Mouse (Mus musculus): ENCODE results near the gene Itpr2. TPM values are rescaled to one million over a fixed set of nuclear protein-coding genes. Genes with fewer than 3 reads are reported as not detected.

Itpr2 gene
- polyA plus RNA-seq, 1 experiment from 2014 or later = 31.2 TPM

DNA sequence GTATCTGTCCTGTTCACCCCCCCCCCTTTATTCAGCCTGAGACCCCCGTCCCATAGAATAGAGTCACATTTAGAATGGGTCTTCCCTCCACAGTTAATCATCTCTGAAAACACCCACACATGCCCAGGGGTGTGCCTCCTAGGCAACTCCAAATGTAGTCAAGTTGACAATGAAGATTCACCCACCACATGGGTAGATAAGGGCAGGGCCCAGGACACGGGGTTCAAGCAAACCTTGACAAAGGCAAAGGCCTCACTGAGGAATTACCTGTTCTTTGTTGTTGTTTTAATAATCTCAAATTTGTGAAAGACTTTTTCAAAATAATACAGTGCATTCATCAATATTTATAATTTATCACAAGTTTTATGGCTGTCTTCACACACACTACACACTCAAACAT lies 2.4 kb upstream of the Itpr2 start:
- no peak overlapping the region for H3K4me2 ChIP-seq
- H3K27ac ChIP-seq (replicated peaks) = no peak overlapping the region
- no peak overlapping the region for H3K4me3 ChIP-seq
- 67% methylated on average over 2 of the region's 2 CpGs for WGBS
- no peaks in the 10 kb centered on the region for H3K36me3 ChIP-seq
- H3K4me1 ChIP-seq = peaks cover 28% of the 10 kb centered on the region
- H3K27me3 ChIP-seq (replicated peaks) = no peaks in the 10 kb centered on the region; the same call in 1 of the 2 replicates
- H3K9ac ChIP-seq = no peak overlapping the region
- no peak for ATAC-seq (ENCODE audit: extremely low read depth, insufficient number of reproducible peaks, low FRiP score, low TSS enrichment)
- H3K9me3 ChIP-seq = no peaks in the 10 kb centered on the region

DNA sequence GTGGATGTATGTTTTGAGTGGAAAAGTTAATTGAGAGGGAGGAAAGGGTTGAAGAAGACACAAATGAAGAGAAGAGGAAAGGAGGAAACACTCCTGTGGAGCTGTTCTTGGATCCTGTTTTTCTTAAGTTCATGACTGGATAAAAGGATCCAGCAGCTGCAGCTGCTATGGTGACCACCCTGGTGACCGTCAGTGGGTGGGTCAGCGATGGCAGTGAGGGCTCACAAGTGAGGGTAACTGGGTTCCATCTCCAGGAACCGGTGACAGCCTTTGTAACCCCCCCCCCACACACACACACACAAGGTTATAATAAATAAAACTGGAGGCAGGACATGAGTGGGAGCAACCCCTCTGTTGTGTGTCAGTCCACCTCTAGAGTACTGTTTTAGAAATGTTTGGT lies 833 bp upstream of the Itpr2 start:
- ATAC-seq (ENCODE audit: extremely low read depth, insufficient number of reproducible peaks, low FRiP score, low TSS enrichment) = no peak
- H3K27ac ChIP-seq (replicated peaks) = peak overlapping the region; percentile 94
- WGBS = 38% methylated on average over 3 of the region's 3 CpGs
- H3K4me2 ChIP-seq = peak overlapping the region; percentile 94
- peaks cover 41% of the 10 kb centered on the region for H3K4me1 ChIP-seq
- H3K9ac ChIP-seq = peak overlapping the region; percentile 91
- no peaks in the 10 kb centered on the region; the same call in 1 of the 2 replicates for H3K27me3 ChIP-seq (replicated peaks)
- no peaks in the 10 kb centered on the region for H3K36me3 ChIP-seq
- peak overlapping the region; percentile 81 for H3K4me3 ChIP-seq
- H3K9me3 ChIP-seq = no peaks in the 10 kb centered on the region

DNA sequence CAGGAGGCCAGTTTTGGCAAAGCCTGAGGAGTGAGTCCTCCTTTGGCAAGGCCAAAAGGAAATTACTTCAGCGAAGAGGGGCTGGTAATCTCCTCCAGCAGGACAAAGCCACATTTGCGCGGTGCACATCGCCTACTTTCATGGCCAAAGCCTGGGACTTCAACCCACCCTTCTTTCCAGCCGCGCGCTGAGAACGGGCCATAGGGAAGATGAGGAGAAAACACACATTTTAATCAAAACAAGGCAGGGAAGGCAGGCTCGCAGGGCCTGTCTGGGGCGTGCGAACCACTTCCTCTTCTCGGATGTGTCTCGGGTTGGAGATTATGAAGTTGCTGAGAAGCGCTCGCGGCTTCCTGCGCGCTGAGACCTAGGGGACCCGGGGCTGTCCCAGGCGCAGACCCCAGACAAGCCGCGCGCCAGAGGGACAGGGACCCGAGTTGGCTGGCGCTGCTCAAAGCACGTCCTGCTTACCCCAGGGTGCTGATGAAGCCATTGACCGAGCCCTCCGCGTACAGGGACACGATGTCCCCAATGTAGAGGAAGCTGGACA lies 632 bp downstream of the Itpr2 start:
- no peaks in the 10 kb centered on the region for H3K9me3 ChIP-seq
- H3K36me3 ChIP-seq = no peaks in the 10 kb centered on the region
- under 1% methylated on average over 30 of the region's 30 CpGs for WGBS
- peak overlapping the region; percentile 94 for H3K27ac ChIP-seq (replicated peaks)
- no peaks in the 10 kb centered on the region; the same call in 1 of the 2 replicates for H3K27me3 ChIP-seq (replicated peaks)
- ATAC-seq (ENCODE audit: extremely low read depth, insufficient number of reproducible peaks, low FRiP score, low TSS enrichment) = peak; percentile 7; the same call in 1 of the 2 replicates
- H3K9ac ChIP-seq = peak overlapping the region; percentile 91
- peak overlapping the region; percentile 81 for H3K4me3 ChIP-seq
- H3K4me2 ChIP-seq = peak overlapping the region; percentile 94
- peaks cover 47% of the 10 kb centered on the region for H3K4me1 ChIP-seq

DNA sequence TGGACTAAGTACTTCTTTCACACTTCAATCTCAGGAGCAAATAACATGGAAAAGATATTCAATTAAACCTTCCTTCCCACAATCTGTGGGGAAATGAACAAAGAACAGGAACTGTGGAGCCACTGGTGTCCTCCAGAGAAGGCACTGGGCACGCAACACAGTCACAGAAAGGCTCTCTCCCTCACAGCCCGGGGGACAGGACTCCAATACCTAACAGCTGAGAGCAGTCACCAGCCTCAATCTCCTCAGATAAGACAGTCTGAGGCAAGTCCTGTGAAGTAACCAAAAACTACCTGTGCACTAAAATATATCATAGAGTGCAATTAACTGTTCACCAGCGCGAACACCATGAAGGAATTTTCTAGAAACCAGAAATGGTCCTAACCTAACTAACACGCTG lies 1.3 kb downstream of the Itpr2 start:
- no peaks in the 10 kb centered on the region for H3K9me3 ChIP-seq
- H3K4me3 ChIP-seq = peak overlapping the region; percentile 81
- H3K27me3 ChIP-seq (replicated peaks) = no peaks in the 10 kb centered on the region; the same call in 1 of the 2 replicates
- H3K36me3 ChIP-seq = no peaks in the 10 kb centered on the region
- peaks cover 47% of the 10 kb centered on the region for H3K4me1 ChIP-seq
- peak overlapping the region; percentile 91 for H3K9ac ChIP-seq
- ATAC-seq (ENCODE audit: extremely low read depth, insufficient number of reproducible peaks, low FRiP score, low TSS enrichment) = no peak
- H3K27ac ChIP-seq (replicated peaks) = peak overlapping the region; percentile 94
- WGBS = 53% methylated on average over 5 of the region's 5 CpGs
- peak overlapping the region; percentile 94 for H3K4me2 ChIP-seq

DNA sequence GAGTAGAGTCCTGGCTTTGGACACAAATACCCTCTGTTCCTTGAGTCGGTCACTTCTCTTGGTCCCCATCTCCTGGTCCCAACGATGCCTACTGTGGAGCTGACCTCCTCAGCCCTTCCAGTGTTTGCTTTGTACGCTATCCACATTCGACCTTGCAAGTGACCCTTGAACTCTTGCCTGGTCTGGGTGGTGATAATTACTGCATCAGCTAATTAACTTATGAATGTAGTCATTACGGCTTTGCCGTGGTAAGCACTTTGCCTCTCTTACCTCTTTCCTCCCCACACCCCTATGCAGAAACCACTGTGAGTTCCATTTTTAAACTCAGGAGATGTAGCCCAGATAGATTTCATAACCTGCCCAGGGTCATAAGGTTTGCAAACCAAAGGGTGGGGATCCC lies 1.8 kb downstream of the Itpr2 start:
- Histone ChIP-seq H3K27me3 (replicated peaks) (no peaks in the 10 kb centered on the region; the same call in 1 of the 2 replicates), H3K36me3 (no peaks in the 10 kb centered on the region), H3K27ac (replicated peaks) (peak overlapping the region; percentile 94), H3K9me3 (no peaks in the 10 kb centered on the region), H3K4me2 (peak overlapping the region; percentile 94), H3K4me1 (peaks cover 47% of the 10 kb centered on the region), H3K4me3 (peak overlapping the region; percentile 81), H3K9ac (peak overlapping the region; percentile 91)
- WGBS = 57% methylated on average over 6 of the region's 6 CpGs
- ATAC-seq (ENCODE audit: extremely low read depth, insufficient number of reproducible peaks, low FRiP score, low TSS enrichment) = no peak

DNA sequence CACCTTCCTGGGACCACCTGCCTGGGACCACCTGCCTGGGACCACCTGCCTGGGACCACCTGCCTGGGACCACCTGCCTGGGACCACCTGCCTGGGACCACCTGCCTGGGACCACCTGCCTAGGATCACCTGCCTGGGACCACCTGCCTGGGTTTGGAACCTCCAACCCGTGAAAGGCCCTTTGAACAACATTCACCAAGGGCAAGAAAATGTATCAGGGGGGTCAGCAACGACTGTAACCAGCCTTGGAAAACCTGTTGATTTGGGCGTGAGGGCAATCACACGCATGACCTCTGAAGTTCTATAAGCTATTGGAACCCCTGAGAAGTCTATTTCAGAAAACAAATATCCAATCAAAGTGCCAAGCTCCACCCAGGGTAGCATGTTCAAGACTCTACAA lies 2.5 kb downstream of the Itpr2 start:
- no peaks in the 10 kb centered on the region for H3K36me3 ChIP-seq
- ATAC-seq (ENCODE audit: extremely low read depth, insufficient number of reproducible peaks, low FRiP score, low TSS enrichment) = no peak
- H3K9me3 ChIP-seq = no peaks in the 10 kb centered on the region
- H3K4me1 ChIP-seq = peaks cover 47% of the 10 kb centered on the region
- H3K9ac ChIP-seq = peak overlapping the region; percentile 91; the same call in 1 of the 2 replicates
- no peaks in the 10 kb centered on the region; the same call in 1 of the 2 replicates for H3K27me3 ChIP-seq (replicated peaks)
- no peak overlapping the region for H3K27ac ChIP-seq (replicated peaks)
- WGBS = 57% methylated on average over 4 of the region's 4 CpGs
- H3K4me2 ChIP-seq = peak overlapping the region; percentile 94
- peak overlapping the region; percentile 81 for H3K4me3 ChIP-seq

DNA sequence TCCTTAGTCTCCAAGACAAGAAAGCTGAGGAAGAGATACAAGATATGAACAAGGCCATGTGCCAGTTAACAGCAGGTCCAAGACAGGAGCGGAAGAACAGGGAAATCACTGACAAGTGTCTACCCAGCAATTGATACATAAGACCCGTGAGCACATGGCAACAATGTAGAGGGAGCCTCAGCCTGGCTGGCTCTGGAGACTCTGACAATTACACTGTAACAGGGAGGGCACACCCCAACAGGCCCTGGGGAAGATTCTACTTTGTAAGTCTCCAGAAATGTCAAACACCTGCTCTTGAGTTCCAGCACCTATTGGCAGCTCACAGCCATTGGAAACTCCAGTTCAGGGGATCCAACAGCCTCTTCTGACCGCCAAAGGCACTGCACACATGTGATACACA lies 3.6 kb downstream of the Itpr2 start:
- Histone ChIP-seq H3K9ac (no peak overlapping the region), H3K4me2 (peak overlapping the region; percentile 14; the same call in 1 of the 2 replicates)
- WGBS = 64% methylated on average over 3 of the region's 3 CpGs

DNA sequence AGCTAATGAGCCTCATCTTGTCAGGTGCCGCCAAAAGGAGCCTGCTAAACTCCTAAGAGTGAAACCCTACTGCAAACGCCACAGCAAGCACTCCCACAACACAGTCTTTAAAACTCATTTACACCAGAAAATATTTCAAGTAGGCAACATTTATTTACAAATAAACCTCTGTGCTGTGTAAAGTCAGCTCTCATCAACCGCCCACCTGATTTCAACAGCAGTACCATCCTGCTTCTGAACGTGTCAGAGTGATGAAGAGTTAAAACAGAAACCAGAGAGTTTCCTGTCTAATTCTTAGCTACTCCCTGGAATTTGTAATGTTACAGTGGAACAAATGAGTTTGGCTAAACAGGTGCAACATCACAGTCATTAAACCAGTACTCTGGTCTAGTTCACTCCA lies 4.2 kb downstream of the Itpr2 start:
- Histone ChIP-seq H3K9ac (no peak overlapping the region), H3K27me3 (replicated peaks) (no peaks in the 10 kb centered on the region), H3K27ac (replicated peaks) (no peak overlapping the region), H3K36me3 (no peaks in the 10 kb centered on the region), H3K9me3 (no peaks in the 10 kb centered on the region), H3K4me3 (no peak overlapping the region), H3K4me1 (peaks cover 41% of the 10 kb centered on the region), H3K4me2 (no peak overlapping the region)
- 60% methylated on average over 4 of the region's 4 CpGs for WGBS
- no peak for ATAC-seq (ENCODE audit: extremely low read depth, insufficient number of reproducible peaks, low FRiP score, low TSS enrichment)

More for the DNA sequence above, 3.6 kb downstream of the Itpr2 start:
- Histone ChIP-seq H3K9me3 (no peaks in the 10 kb centered on the region), H3K36me3 (no peaks in the 10 kb centered on the region), H3K27me3 (replicated peaks) (no peaks in the 10 kb centered on the region; the same call in 1 of the 2 replicates), H3K4me3 (no peak overlapping the region), H3K4me1 (peaks cover 46% of the 10 kb centered on the region), H3K27ac (replicated peaks) (no peak overlapping the region)
- no peak for ATAC-seq (ENCODE audit: extremely low read depth, insufficient number of reproducible peaks, low FRiP score, low TSS enrichment)

DNA sequence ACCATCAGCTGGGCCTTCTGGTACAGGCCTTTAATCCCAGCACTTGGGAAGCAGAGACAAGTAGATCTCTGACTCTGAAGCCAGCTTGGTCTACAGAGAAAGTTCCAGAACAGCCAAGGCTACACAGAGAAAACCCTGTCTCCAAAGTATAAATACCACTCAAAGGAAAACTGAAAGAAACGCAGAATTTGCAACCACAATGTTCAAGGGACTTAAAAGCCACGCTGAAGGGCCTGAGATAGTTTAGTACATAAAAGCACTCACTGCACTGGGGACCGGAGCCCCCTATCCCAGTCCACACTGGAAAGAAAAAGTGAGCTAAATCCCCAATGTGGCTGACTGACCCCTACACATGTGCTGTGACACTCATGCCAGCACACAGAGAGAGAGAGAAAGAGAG lies 4.6 kb downstream of the Itpr2 start:
- no peak for ATAC-seq (ENCODE audit: extremely low read depth, insufficient number of reproducible peaks, low FRiP score, low TSS enrichment)
- H3K4me2 ChIP-seq = no peak overlapping the region
- H3K27ac ChIP-seq (replicated peaks) = no peak overlapping the region
- no peaks in the 10 kb centered on the region for H3K27me3 ChIP-seq (replicated peaks)
- peaks cover 39% of the 10 kb centered on the region for H3K4me1 ChIP-seq
- H3K9me3 ChIP-seq = no peaks in the 10 kb centered on the region
- H3K36me3 ChIP-seq = no peaks in the 10 kb centered on the region
- 76% methylated on average over 3 of the region's 3 CpGs for WGBS
- H3K9ac ChIP-seq = no peak overlapping the region
- no peak overlapping the region for H3K4me3 ChIP-seq

DNA sequence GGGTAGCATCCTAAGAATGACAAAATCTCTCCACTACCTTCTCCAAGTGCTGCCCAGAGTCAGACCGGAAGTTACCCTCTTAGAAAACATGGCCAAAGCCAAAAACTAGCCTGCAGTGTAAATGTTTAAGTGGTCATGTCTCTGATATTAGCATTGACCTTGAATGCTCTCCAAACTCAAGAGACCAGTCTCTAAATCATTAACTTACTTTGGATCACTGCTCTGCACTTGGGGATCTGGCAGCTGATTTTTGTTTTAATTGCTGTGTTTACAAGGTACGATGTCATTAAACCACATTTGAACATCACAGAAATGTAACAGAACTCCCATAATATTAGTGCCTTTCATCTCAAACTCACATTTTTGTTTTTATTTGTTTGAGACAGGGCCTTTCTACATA lies 10.3 kb downstream of the Itpr2 start:
- no peaks in the 10 kb centered on the region for H3K9me3 ChIP-seq
- H3K27ac ChIP-seq (replicated peaks) = no peak overlapping the region
- H3K9ac ChIP-seq = no peak overlapping the region
- no peak overlapping the region for H3K4me3 ChIP-seq
- peaks cover 4% of the 10 kb centered on the region; the same call in 1 of the 2 replicates for H3K36me3 ChIP-seq
- no peaks in the 10 kb centered on the region for H3K27me3 ChIP-seq (replicated peaks)
- H3K4me2 ChIP-seq = no peak overlapping the region
- 77% methylated on average over 2 of the region's 2 CpGs for WGBS
- peaks cover 23% of the 10 kb centered on the region for H3K4me1 ChIP-seq
- no peak for ATAC-seq (ENCODE audit: extremely low read depth, insufficient number of reproducible peaks, low FRiP score, low TSS enrichment)

DNA sequence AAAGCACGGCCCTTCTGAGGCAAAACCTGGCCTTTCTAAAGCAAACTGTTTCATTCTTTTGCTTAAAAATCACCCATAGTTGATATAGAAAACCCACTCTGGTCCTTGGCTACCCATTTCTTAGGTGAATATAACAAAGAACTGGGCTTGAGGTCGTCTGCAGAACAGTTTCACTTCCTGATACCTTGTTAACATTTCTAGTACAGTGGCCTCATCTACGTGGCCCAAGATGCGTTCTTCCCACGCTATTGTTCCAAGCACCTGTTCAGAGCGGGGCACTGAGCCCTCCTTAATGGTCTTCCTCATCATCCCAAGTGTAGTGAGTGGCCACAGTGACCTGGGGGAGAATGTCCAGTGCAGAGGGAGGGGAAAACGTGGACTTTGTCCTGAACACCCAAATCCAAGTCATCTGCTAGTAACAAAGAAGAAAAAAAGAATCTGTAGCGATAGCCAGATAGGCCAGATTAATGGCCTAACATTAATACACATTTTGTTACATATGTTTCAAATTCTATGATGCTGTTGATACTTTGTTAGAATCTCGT lies 11.5 kb downstream of the Itpr2 start:
- WGBS = 75% methylated on average over 9 of the region's 9 CpGs
- no peak for ATAC-seq (ENCODE audit: extremely low read depth, insufficient number of reproducible peaks, low FRiP score, low TSS enrichment)
- H3K27ac ChIP-seq (replicated peaks) = no peak overlapping the region

DNA sequence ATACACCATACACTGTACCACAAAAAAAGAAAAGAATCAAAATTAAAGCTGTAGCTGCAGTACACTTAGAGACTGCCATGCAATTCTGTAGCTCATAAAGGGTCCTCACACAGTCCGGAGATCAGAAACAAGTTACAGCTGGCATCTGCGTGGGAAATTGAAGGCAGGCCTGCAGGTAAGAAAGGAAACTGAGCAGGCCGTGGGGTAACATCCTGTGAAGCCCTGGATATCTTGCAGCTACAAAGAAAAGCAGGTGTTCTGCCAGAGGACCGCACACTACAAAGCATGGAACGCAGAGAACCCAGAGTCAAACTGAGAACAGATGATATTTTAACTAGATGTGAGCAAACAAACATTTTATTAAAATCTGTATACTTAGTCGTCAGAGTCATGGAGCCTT lies 12.2 kb downstream of the Itpr2 start:
- ATAC-seq (ENCODE audit: extremely low read depth, insufficient number of reproducible peaks, low FRiP score, low TSS enrichment) = no peak
- no peak overlapping the region for H3K4me2 ChIP-seq
- no peak overlapping the region for H3K27ac ChIP-seq (replicated peaks)
- 85% methylated on average over 6 of the region's 6 CpGs for WGBS
- H3K27me3 ChIP-seq (replicated peaks) = no peaks in the 10 kb centered on the region
- H3K9me3 ChIP-seq = no peaks in the 10 kb centered on the region
- peaks cover 37% of the 10 kb centered on the region for H3K4me1 ChIP-seq
- H3K4me3 ChIP-seq = no peak overlapping the region
- peaks cover 4% of the 10 kb centered on the region; the same call in 1 of the 2 replicates for H3K36me3 ChIP-seq
- H3K9ac ChIP-seq = no peak overlapping the region

More for the DNA sequence above, 11.5 kb downstream of the Itpr2 start:
- Histone ChIP-seq H3K4me1 (peaks cover 34% of the 10 kb centered on the region), H3K4me2 (no peak overlapping the region), H3K4me3 (no peak overlapping the region), H3K27me3 (replicated peaks) (no peaks in the 10 kb centered on the region), H3K36me3 (peaks cover 4% of the 10 kb centered on the region; the same call in 1 of the 2 replicates), H3K9ac (no peak overlapping the region), H3K9me3 (no peaks in the 10 kb centered on the region)
